Mouse (Mus musculus): Measurements from ENCODE around the gene Oas2.

- no peak for TF ChIP-seq CTCF (IDR thresholded peaks at IDR 0.05)
- peak; percentile 66 for TF ChIP-seq POLR2A (IDR thresholded peaks at IDR 0.05; ENCODE audit: insufficient read depth, low read depth, low read length)
Measured at GRCm38 (mm10) chr5:120749688-120750087, at the start of gene Oas2.
